Mouse (Mus musculus): ENCODE measurements around the gene Nrxn2.
A peak's percentile ranks its signal among the peaks of the same experiment; 100 is the strongest.

Gene Nrxn2

GRCm38 (mm10) chr19:6542367-6543034, 124.0 kb downstream of the Nrxn2 start, which contains the start of gene Slc22a12:
TSS of gene Slc22a12 (minus strand) at chr19:6543032.
- DNase-seq (ENCODE audit: low spot score), result no peak

- no peak for DNase-seq (ENCODE audit: low spot score)
Measured at GRCm38 (mm10) chr19:6543035-6543383, 124.5 kb downstream of the Nrxn2 start.

DNA sequence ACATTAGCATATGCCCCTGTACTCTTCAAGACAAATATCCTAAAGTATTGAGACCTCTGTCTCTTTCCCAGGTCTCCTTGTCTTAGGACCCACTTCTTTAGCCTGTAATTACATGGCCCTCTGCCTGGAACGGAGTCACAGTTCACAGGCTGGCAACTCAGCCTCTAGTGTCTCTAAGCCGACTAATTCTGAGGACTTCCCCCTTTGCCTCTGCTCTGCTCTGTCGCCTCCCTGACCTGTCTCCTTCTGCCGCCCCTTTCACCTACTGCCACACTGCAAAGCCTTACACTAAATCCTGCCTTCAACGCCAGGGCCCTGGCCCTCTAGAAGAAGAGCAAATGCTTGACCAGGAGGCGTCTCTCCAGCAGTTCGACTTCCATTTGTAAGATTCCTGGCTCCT, 125.0 kb downstream of the Nrxn2 start:
- DNase-seq (ENCODE audit: low spot score), result no peak

GRCm38 (mm10) chr19:6544712-6545111, 126.2 kb downstream of the Nrxn2 start:
- DNase-seq (ENCODE audit: low spot score), result no peak

GRCm38 (mm10) chr19:6545481-6545880, 127.0 kb downstream of the Nrxn2 start:
- no peak for DNase-seq (ENCODE audit: low spot score)

DNA sequence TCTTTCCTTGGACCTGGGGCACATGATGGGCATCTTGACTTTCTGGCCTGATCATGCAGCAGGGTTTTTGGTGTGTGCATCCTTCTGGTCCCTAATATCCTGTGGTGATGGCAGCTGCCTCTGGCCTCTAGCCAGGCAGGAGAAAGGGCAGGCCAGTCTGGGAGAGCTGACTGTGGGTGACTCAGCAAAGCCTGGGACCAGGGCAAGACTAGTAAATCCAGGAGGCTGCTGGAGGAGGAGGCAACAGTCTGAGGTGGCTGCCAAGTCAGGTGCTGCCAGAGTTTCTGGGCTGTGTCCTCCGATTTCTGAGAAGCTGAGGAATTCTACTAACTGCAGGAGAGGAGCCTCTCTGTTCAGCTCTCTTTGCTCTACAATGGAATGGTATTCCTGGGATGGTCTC, 127.6 kb downstream of the Nrxn2 start:
- no peak for DNase-seq (ENCODE audit: low spot score)

GRCm38 (mm10) chr19:6547801-6548200, 129.3 kb downstream of the Nrxn2 start:
- DNase-seq (ENCODE audit: low spot score), result no peak

DNA sequence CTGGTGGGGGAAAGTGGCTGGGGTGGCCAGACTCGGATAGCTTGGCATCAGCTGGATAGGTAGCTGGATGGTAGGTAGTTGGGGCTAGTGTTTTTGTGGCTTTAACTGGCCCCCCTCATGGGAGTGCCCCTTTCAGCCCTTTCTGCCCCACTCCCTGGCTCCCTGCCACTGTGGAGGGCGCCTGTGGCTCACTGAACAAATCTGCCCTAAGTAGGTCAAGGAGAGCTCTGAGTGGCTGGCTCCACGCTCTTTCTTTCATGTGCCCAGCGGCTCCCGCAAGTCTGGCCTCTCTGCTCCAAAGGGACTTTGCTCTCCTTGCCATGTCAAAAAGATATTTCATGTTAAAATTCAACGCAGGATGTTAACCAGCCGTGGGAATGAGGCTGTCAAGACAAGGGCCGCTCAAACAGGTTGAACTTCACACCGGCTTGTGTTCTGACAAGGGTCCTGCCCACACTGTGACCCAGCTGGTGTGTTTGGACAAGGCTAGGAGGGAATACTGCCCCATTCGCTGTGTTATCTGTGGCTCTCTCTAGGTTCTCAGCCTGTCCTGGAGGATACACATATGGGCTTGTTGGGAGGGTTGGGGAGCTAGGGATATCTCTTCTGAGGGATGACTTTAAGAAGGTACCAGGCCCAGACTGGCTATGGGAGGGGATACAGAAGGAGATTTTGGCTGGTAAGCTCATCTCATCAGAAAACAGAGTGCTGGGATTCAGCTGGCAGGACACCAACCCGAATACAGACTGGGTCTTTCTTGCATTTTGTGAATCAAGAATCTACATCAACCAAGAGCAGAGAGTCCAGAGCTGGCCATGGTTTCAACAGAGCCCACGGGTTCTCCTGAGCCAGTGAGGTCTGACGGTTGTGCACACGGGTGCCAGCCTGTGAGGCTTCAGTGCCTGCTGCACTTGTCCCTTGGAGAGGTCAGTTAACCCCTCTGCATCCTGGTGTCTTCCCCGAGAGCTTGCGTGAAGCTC, 130.2 kb downstream of the Nrxn2 start:
- DNase-seq (ENCODE audit: low spot score), result peak; percentile 28

DNA sequence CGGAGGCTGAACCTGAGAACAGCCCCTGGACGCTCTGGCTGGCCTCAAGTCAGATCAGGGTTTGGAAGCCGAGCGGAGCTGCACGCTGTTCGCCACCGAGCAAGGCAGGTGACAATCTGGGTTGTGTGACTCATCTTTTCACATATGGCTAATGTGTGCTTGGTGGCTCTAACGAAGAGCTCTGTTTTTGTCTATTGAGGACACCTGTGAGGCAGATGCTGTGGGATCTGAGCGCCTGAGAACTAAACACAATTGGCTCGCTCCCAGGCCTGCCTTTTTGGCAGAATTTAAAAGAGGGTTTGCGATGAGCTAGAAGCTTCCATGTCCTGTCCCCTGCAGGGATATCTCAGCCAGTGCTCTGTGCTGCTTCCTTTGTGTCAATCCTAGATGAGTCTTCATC, 131.0 kb downstream of the Nrxn2 start:
- no peak for DNase-seq (ENCODE audit: low spot score)

- DNase-seq (ENCODE audit: low spot score), result no peak
Measured at GRCm38 (mm10) chr19:6551215-6551614, 132.7 kb downstream of the Nrxn2 start.

- peak; percentile 44 for DNase-seq (ENCODE audit: low spot score)
Measured at GRCm38 (mm10) chr19:6552302-6553028, 133.9 kb downstream of the Nrxn2 start.

DNA sequence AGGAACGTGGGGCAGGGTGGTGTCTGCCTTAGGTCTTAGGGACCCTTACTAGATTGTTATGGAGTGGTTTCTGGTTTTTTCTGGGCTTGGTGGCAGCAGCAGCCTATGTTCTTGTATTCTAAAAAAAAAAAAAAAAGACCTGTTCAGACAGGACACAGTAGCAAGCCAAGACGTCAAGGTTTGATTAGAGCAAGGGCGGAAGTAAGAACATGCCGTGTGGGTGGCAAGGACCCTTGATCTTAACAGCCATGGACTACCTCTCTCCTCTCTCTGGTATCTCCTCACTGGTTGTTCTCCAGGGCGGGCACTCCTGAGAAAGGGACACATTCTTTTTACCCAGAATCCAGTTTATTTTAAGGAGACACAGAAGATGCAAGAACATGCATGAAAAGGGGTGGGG, 134.6 kb downstream of the Nrxn2 start:
- no peak for DNase-seq (ENCODE audit: low spot score)

GRCm38 (mm10) chr19:6553819-6554582, 135.5 kb downstream of the Nrxn2 start:
- no peak for DNase-seq (ENCODE audit: low spot score)

DNA sequence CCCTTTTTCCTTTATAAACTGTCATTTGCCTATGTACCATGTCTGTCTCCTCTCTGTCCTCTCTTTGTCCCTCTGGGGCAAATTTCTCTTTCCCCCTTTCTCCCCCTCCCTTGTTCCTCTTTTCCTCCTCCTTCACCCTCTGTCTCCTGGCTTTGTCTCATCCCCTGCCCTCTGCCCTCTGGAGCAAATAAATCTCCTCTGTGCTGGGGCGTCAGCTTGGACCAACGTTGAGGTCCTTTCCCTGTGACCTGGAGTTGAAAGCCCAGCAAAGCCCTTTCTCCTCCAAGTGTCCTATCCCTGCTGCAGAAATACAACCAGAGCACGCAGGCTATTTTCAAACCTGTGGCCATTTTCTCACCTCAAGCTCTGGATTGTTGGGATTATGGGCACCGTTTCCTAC, 141.0 kb downstream of the Nrxn2 start:
- no peak for DNase-seq (ENCODE audit: low spot score)

- no peak for DNase-seq (ENCODE audit: low spot score)
Measured at GRCm38 (mm10) chr19:6560246-6560815, 141.8 kb downstream of the Nrxn2 start.

DNA sequence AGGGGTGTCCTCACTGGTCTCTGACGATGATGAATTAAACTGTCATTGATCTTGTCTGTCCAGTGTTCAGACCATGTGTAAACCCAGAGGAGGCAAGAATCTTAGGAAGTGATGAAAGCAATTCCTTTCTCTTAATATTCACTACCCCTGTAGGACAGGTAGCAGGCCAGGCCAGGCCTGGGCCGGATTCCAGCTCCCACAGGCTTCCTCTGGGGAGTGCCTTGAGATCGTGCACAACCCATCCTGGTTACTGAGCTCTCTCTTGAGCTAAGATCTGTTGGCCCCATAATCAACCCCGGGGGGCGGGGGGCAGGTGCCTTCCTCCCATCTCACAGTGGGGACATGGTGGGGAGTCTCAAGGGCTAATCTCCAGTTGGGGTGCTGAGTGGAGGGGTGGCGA, 146.6 kb downstream of the Nrxn2 start:
- no peak for DNase-seq (ENCODE audit: low spot score)

DNA sequence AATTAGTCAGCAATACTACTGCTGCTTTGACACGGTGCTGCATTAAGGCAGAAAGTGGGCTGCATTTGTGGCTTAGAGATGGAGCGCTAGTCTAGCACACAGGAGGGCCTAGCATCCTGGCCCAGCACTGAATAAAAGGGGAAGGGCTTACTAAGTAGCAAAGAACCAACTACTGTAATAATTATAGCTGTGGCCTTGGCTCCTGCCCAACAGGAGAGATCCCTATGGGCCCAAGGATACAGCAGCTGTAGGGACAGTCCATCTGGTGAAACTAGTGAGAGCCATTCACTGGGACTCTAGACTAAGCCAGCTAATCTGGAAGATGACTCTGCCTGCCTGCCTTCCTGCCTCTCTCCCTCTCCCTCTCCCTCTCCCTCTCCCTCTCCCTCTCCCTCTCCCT, 147.9 kb downstream of the Nrxn2 start:
- DNase-seq (ENCODE audit: low spot score), result no peak

- no peak for DNase-seq (ENCODE audit: low spot score)
Measured at GRCm38 (mm10) chr19:6569021-6569420, 150.5 kb downstream of the Nrxn2 start.

DNA sequence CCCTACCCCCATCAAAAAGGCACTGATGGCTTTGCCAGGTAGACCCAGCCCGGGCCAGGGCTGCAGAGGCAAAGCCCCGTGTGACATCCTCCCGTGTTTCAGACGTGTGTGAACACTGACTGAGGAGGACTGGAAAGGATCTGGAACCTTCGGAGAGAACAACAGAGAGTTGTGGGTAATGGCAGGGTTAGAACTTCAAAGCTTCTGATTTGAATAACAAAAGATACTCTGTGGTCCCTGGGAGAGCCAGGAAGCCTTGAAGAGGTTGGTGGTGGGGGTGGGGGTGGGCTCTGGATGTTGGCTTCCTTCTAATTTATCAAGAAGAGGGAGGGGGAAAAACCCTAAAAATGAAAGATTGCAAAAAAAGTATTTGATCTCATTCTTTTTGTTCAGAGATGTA, 151.0 kb downstream of the Nrxn2 start:
- DNase-seq (ENCODE audit: low spot score), result no peak

- no peak for DNase-seq (ENCODE audit: low spot score)
Measured at GRCm38 (mm10) chr19:6571476-6571875, 152.9 kb downstream of the Nrxn2 start.

- no peak for DNase-seq (ENCODE audit: low spot score)
Measured at GRCm38 (mm10) chr19:6572001-6572400, 153.5 kb downstream of the Nrxn2 start.

Data from ovary, postnatal 36 days (tissue).